In the genomic region with DNA sequence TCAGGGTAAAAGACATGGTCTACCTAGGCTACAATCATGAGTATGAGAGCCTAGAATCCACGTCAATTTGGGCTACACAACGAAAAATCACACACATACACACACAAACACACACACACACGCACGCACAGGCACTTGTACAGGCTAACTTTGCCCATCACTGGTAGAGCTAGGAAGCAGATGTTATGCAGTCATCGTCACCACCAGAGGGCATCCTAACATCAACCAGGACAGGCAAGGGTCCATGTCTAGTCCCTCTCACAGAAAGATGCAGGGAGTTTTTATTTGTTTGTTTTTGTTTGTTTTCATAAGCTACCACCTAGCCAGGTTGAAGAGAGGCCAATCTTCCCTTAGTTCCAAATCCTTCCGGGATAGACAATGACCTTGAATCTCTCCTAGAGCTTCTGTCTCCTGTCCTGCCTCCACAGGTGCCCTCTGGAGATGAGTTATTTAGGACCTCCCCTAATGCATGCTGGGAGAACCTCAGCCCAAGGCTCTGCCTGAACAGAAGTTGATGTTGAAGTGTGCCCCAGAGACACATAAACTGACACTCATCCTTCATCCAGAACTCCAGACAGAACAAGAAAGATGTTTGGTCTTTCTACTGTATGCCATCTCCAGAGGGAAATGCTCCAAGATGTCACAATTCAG, we compare ENCODE assay signal across 8 mouse cellular contexts. TPM values are rescaled to one million over a fixed set of nuclear protein-coding genes. Genes with fewer than 3 reads are reported as not detected.
DNase-seq lines count a peak whose midpoint lies in the region; ATAC-seq lines count a peak whose summit lies in the region.

No protein-coding gene starts in this region.

- peak; percentile 80 to 85 for DNase-seq in B cell, adult 2 months
- peak; percentile 59 for DNase-seq in Muller cell, postnatal 12 days (ENCODE audit: inconsistent ontology term)
- DNase-seq in cerebellum, adult 9-10 months: peak; percentile 58
- peak; percentile 49 to 71 for DNase-seq in frontal cortex, postnatal 36 days (ENCODE audit: low spot score in 2 of 2)
- DNase-seq in natural killer cell, adult 2 months (ENCODE audit: low spot score in 2 of 2): peak; percentile 53 to 72
- DNase-seq in thymus, postnatal 14 days: peak; percentile 74

- WGBS in intestine, embryonic 16.5 days: 12% methylated on average over 6 of the region's 6 CpGs
- WGBS in limb, embryonic 12.5 days: 16% methylated on average over 6 of the region's 6 CpGs

- no peaks in the 10 kb centered on the region for H3K4me1 ChIP-seq in intestine, embryonic 16.5 days (ENCODE audit: control insufficient read depth, insufficient read depth, low read length)
- H3K4me1 ChIP-seq in limb, embryonic 12.5 days (replicated peaks): 0 out of 2 replicates have a peak, but pooled peaks cover 4% of the 10 kb centered on the region

- peak; percentile 68 for ATAC-seq in intestine, embryonic 16.5 days
- 0 out of 2 replicates have a peak, but pooled peaks have one; percentile 64 for ATAC-seq in limb, embryonic 12.5 days (ENCODE audit: insufficient number of reproducible peaks, insufficient read depth, low FRiP score, low TSS enrichment, low read depth)

- H3K4me2 ChIP-seq in intestine, embryonic 16.5 days (ENCODE audit: low read depth, low read length): no peak overlapping the region
- no peak overlapping the region for H3K4me2 ChIP-seq in limb, embryonic 12.5 days

- no peak overlapping the region for H3K4me3 ChIP-seq in intestine, embryonic 16.5 days (ENCODE audit: low read length)
- H3K4me3 ChIP-seq in limb, embryonic 12.5 days (replicated peaks): no peak overlapping the region

- H3K27ac ChIP-seq in intestine, embryonic 16.5 days (ENCODE audit: low read length): no peak overlapping the region
- H3K27ac ChIP-seq in limb, embryonic 12.5 days: no peak overlapping the region

- no peaks in the 10 kb centered on the region for H3K36me3 ChIP-seq in intestine, embryonic 16.5 days (ENCODE audit: control insufficient read depth, insufficient read depth, low read length)
- no peaks in the 10 kb centered on the region for H3K36me3 ChIP-seq in limb, embryonic 12.5 days

- H3K9ac ChIP-seq in intestine, embryonic 16.5 days (ENCODE audit: low read depth, low read length): no peak overlapping the region
- H3K9ac ChIP-seq in limb, embryonic 12.5 days (replicated peaks): no peak overlapping the region

- no peaks in the 10 kb centered on the region for H3K27me3 ChIP-seq in intestine, embryonic 16.5 days (replicated peaks; ENCODE audit: control insufficient read depth, insufficient read depth, low read length)
- no peaks in the 10 kb centered on the region; the same call in 1 of the 2 replicates for H3K27me3 ChIP-seq in limb, embryonic 12.5 days

- H3K9me3 ChIP-seq in intestine, embryonic 16.5 days (ENCODE audit: control insufficient read depth, low read length): no peaks in the 10 kb centered on the region
- H3K9me3 ChIP-seq in limb, embryonic 12.5 days: peaks cover 4% of the 10 kb centered on the region; the same call in 1 of the 2 replicates

RNA-seq across cellular contexts. Expression of gene Prnd, which starts 32.0 kb away (rescaled TPM):
- 27.1 and 28.8 TPM in 2 replicates for polyA plus RNA-seq in intestine, embryonic 16.5 days (2015; fragmentation: Nextera tagmentation; extraction: Ambion mirVana)
- 20.3 and 21.6 TPM in 2 replicates for polyA plus RNA-seq in limb, embryonic 12.5 days (2016; fragmentation: Nextera tagmentation; extraction: Ambion mirVana)

RNA-seq across cellular contexts. Expression of gene Rassf2, which starts 47.4 kb away (rescaled TPM):
- polyA plus RNA-seq in intestine, embryonic 16.5 days (2015; fragmentation: Nextera tagmentation; extraction: Ambion mirVana): 8.2 and 9.0 TPM in 2 replicates
- 5.3 and 7.8 TPM in 2 replicates for polyA plus RNA-seq in limb, embryonic 12.5 days (2016; fragmentation: Nextera tagmentation; extraction: Ambion mirVana)
